In the genomic region with DNA sequence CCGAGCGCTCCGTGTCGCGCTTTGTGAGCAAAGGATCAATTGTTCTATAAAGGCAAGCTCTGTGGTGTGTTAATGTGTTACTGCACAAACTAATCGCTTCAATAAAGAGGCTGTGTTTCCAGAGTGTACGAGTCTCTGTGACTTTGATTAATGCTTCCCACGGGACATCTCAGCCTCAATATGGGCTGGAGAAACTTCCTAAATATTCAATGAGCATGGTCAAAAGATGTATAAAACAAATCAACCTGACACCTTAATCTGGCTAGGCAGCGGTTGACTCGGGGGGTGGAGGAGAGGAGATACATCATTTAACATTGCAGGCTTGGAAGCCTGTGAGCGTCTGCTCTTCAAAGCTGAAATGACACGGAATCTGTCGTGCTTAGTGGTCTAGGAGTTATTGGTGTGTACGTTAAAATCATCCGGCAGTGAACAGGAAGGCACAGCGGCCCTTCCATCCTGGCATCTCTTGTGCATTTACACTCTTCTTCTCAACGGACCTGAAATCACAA, we compare ENCODE assay signal across 11 mouse cellular contexts. TPM values are rescaled to one million over a fixed set of nuclear protein-coding genes. Genes with fewer than 3 reads are reported as not detected.
DNase-seq lines count a peak whose midpoint lies in the region; ATAC-seq lines count a peak whose summit lies in the region.
"Had no signal": no experiment of that assay in that cellular context is flagged by ENCODE, and none has a peak within 500 bp of the region (broad histone marks: within the 10 kb centered on the region; RNA-seq: fewer than 3 reads in every experiment).

No protein-coding gene starts in this region.

- no peak for DNase-seq in kidney, adult 18-20 months
- DNase-seq in embryonic facial prominence, embryonic 14.5 days (ENCODE audit: low spot score) = no peak
- peak; percentile 69 for DNase-seq in neural tube, embryonic 11.5 days (ENCODE audit: low spot score)
- DNase-seq in frontal cortex, postnatal 14 days (ENCODE audit: low spot score in 2 of 2) = no peak
- no peak for DNase-seq in c-Kit-positive CD71-positive TER-119-positive erythroid progenitor cells, embryonic 14.5 days (ENCODE audit: low spot score)
- DNase-seq in right cerebral cortex, adult 18-20 months = no peak
- DNase-seq: gastrocnemius, postnatal 25 days had no signal

- no peak overlapping the region for H3K27ac ChIP-seq in kidney, embryonic 15.5 days
- no peak overlapping the region for H3K27ac ChIP-seq in embryonic facial prominence, embryonic 14.5 days (replicated peaks; ENCODE audit: low read depth, low read length)
- no peak overlapping the region for H3K27ac ChIP-seq in hindbrain, embryonic 15.5 days (replicated peaks)
- H3K27ac ChIP-seq in neural tube, embryonic 11.5 days (ENCODE audit: low read depth, low read length) = peak overlapping the region; percentile 76

- peaks cover 31% of the 10 kb centered on the region for H3K27me3 ChIP-seq in kidney, embryonic 15.5 days
- H3K27me3 ChIP-seq in embryonic facial prominence, embryonic 14.5 days (replicated peaks; ENCODE audit: control insufficient read depth, insufficient read depth, low read length) = 0 out of 2 replicates have a peak, but pooled peaks cover 3% of the 10 kb centered on the region
- H3K27me3 ChIP-seq in hindbrain, embryonic 15.5 days = 0 out of 2 replicates have a peak, but pooled peaks cover 3% of the 10 kb centered on the region
- H3K27me3 ChIP-seq in neural tube, embryonic 11.5 days (ENCODE audit: control insufficient read depth, insufficient read depth, low read length) = no peaks in the 10 kb centered on the region

- H3K9ac ChIP-seq in kidney, embryonic 15.5 days = no peak overlapping the region
- H3K9ac ChIP-seq in embryonic facial prominence, embryonic 14.5 days (ENCODE audit: low read depth, low read length) = no peak overlapping the region
- no peak overlapping the region for H3K9ac ChIP-seq in hindbrain, embryonic 15.5 days
- H3K9ac ChIP-seq in neural tube, embryonic 11.5 days (ENCODE audit: low read length) = no peak overlapping the region

- no peak for ATAC-seq in kidney, embryonic 15.5 days (replicated peaks; ENCODE audit: low FRiP score)
- no peak for ATAC-seq in embryonic facial prominence, embryonic 14.5 days (ENCODE audit: low read depth)
- peak; percentile 51; the same call in 1 of the 2 replicates for ATAC-seq in hindbrain, embryonic 15.5 days (ENCODE audit: low FRiP score, low read depth)
- peak; percentile 82 for ATAC-seq in neural tube, embryonic 11.5 days (ENCODE audit: insufficient read depth, low FRiP score, low TSS enrichment)
- ATAC-seq: intestine, postnatal 0 days; lung, postnatal 0 days had no signal

- no peaks in the 10 kb centered on the region for H3K9me3 ChIP-seq in kidney, embryonic 15.5 days (replicated peaks)
- H3K9me3 ChIP-seq in embryonic facial prominence, embryonic 14.5 days (ENCODE audit: control insufficient read depth, low read length) = no peaks in the 10 kb centered on the region
- H3K9me3 ChIP-seq in hindbrain, embryonic 15.5 days = no peaks in the 10 kb centered on the region
- H3K9me3 ChIP-seq in neural tube, embryonic 11.5 days (ENCODE audit: control insufficient read depth, low read length) = no peaks in the 10 kb centered on the region

- 27% methylated on average over 17 of the region's 17 CpGs for WGBS in kidney, embryonic 15.5 days
- 48% methylated on average over 17 of the region's 17 CpGs for WGBS in embryonic facial prominence, embryonic 14.5 days
- WGBS in hindbrain, embryonic 15.5 days = 14% methylated on average over 17 of the region's 17 CpGs
- 20% methylated on average over 17 of the region's 17 CpGs for WGBS in neural tube, embryonic 11.5 days

- 0 out of 2 replicates have a peak overlapping the region, but pooled peaks have one; percentile 2 for H3K4me3 ChIP-seq in kidney, embryonic 15.5 days (replicated peaks)
- H3K4me3 ChIP-seq in embryonic facial prominence, embryonic 14.5 days (ENCODE audit: low read depth, low read length) = no peak overlapping the region
- H3K4me3 ChIP-seq in hindbrain, embryonic 15.5 days = no peak overlapping the region
- no peak overlapping the region for H3K4me3 ChIP-seq in neural tube, embryonic 11.5 days (ENCODE audit: low read depth, low read length)

- H3K4me1 ChIP-seq in kidney, embryonic 15.5 days = peaks cover 14% of the 10 kb centered on the region
- H3K4me1 ChIP-seq in embryonic facial prominence, embryonic 14.5 days (ENCODE audit: control insufficient read depth, insufficient read depth, low read length) = peaks cover 11% of the 10 kb centered on the region
- peaks cover 30% of the 10 kb centered on the region for H3K4me1 ChIP-seq in hindbrain, embryonic 15.5 days (replicated peaks)
- peaks cover 31% of the 10 kb centered on the region for H3K4me1 ChIP-seq in neural tube, embryonic 11.5 days (ENCODE audit: control insufficient read depth, insufficient read depth, low read length)

- no peaks in the 10 kb centered on the region for H3K36me3 ChIP-seq in kidney, embryonic 15.5 days
- no peaks in the 10 kb centered on the region for H3K36me3 ChIP-seq in embryonic facial prominence, embryonic 14.5 days (ENCODE audit: control insufficient read depth, insufficient read depth, low read length)
- no peaks in the 10 kb centered on the region for H3K36me3 ChIP-seq in hindbrain, embryonic 15.5 days
- H3K36me3 ChIP-seq in neural tube, embryonic 11.5 days (ENCODE audit: control insufficient read depth, insufficient read depth, low read length) = no peaks in the 10 kb centered on the region

- H3K4me2 ChIP-seq in kidney, embryonic 15.5 days = peak overlapping the region; percentile 33
- peak overlapping the region; percentile 15; the same call in 1 of the 2 replicates for H3K4me2 ChIP-seq in embryonic facial prominence, embryonic 14.5 days (ENCODE audit: low read depth, low read length)
- H3K4me2 ChIP-seq in hindbrain, embryonic 15.5 days = peak overlapping the region; percentile 39
- H3K4me2 ChIP-seq in neural tube, embryonic 11.5 days (ENCODE audit: low read depth) = peak overlapping the region; percentile 33

RNA-seq across cellular contexts. Expression of a gene that starts 21.2 kb away (rescaled TPM):
- polyA plus RNA-seq in kidney, embryonic 15.5 days (2015; fragmentation: Nextera tagmentation; extraction: Ambion mirVana) = 1.3 and 1.8 TPM in 2 replicates
- 4.3 and 4.4 TPM in 2 replicates for polyA plus RNA-seq in embryonic facial prominence, embryonic 14.5 days (2014; fragmentation: Nextera tagmentation; extraction: Ambion mirVana)
- polyA plus RNA-seq in hindbrain, embryonic 15.5 days (2015; fragmentation: Nextera tagmentation; extraction: Ambion mirVana) = 6.2 and 6.9 TPM in 2 replicates
- polyA plus RNA-seq in neural tube, embryonic 11.5 days (2014; fragmentation: Nextera tagmentation; extraction: Ambion mirVana) = 11.6 and 13.9 TPM in 2 replicates

Comparison
In these comparisons a context has a peak if more than half of its experiments do, and no peak if none do; other contexts are left out.
1. ATAC-seq: peak in hindbrain, embryonic 15.5 days (single experiment) and neural tube, embryonic 11.5 days (single experiment); none in kidney, embryonic 15.5 days (single experiment) and embryonic facial prominence, embryonic 14.5 days (single experiment).
2. Peak in every context shown above with its lines, with median percentiles within 50 percentile points of each other: H3K4me2 ChIP-seq.